8 mouse cellular contexts compared by ENCODE assay signal in the genomic region with DNA sequence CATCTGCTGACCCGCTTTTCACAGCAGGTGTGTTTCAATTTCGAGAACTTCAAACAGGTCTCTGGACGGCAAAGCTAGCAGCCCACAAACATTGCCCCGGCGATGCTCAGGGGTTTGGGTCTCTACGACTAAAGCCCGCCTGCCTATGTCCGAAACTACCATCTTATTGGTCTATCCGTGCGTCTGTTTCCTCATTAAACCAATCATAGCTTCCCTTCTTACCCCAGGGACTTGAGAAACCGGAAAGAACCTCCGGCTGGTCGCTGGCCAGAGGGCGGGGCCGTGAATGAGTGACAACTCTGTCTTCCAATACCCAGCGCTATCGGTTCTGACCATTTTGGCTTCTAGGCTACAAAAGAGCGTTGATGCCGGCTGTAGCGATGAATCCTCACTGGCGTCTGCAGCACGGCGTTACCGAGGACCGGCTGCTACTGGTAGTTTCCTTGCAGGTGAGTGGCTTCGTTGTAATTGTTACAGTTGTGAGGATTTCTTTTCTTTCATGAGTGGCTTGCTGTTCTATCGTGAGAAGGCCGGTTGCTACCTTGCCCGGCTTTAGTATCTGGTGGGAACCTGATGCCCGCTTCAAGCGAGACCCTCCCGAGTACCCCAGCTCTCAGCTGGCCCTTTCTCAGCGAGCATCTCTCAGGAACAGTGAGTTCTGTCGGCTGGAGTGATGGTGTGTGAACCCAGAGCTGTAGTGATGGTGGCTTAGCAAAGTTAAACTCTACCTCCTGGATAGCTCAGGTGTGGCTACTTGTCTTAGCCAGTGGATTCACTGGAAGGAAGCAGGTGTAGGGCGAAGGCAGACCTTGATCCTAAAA. TPM values are rescaled to one million over a fixed set of nuclear protein-coding genes. Genes with fewer than 3 reads are reported as not detected.
DNase-seq lines count a peak whose midpoint lies in the region; ATAC-seq and TF ChIP-seq lines count a peak whose summit lies in the region.

A gene (plus strand): TSS at position 234 of the 821 bp plus-strand sequence.

- peak within 1 kb of the TSS; percentile 77 for H3K9ac ChIP-seq in heart, embryonic 12.5 days
- H3K9ac ChIP-seq in kidney, postnatal 0 days (ENCODE audit: low read depth, low read length) = peak within 1 kb of the TSS; percentile 61
- peak within 1 kb of the TSS; percentile 76 for H3K9ac ChIP-seq in liver, embryonic 11.5 days (ENCODE audit: low read depth, low read length)
- peak within 1 kb of the TSS; percentile 41 for H3K9ac ChIP-seq in stomach, embryonic 14.5 days (replicated peaks; ENCODE audit: low read depth, low read length)

- no peaks in the 10 kb centered on the region for H3K9me3 ChIP-seq in heart, embryonic 12.5 days (replicated peaks)
- no peaks in the 10 kb centered on the region for H3K9me3 ChIP-seq in kidney, postnatal 0 days (replicated peaks; ENCODE audit: low read length)
- H3K9me3 ChIP-seq in liver, embryonic 11.5 days (ENCODE audit: control insufficient read depth, low read length) = no peaks in the 10 kb centered on the region
- no peaks in the 10 kb centered on the region for H3K9me3 ChIP-seq in stomach, embryonic 14.5 days (ENCODE audit: control insufficient read depth, low read depth, low read length)

- H3K4me2 ChIP-seq in heart, embryonic 12.5 days = peak within 1 kb of the TSS; percentile 84
- H3K4me2 ChIP-seq in kidney, postnatal 0 days (ENCODE audit: low read length) = peak within 1 kb of the TSS; percentile 56
- H3K4me2 ChIP-seq in liver, embryonic 11.5 days = peak within 1 kb of the TSS; percentile 88
- peak within 1 kb of the TSS; percentile 66 for H3K4me2 ChIP-seq in stomach, embryonic 14.5 days (replicated peaks; ENCODE audit: low read depth, low read length)

- DNase-seq in CD4-positive helper T cell, adult 2 months (ENCODE audit: low read depth, low spot score) = peak; percentile 98
- DNase-seq in brain, embryonic 18.5 days (ENCODE audit: low read depth, low spot score) = peak; percentile 97
- DNase-seq in kidney, postnatal 0 days (ENCODE audit: low spot score) = peak; percentile 99
- DNase-seq in liver, embryonic 11.5 days (ENCODE audit: low spot score) = peak; percentile 94
- peak; percentile 99 for DNase-seq in naive thymus-derived CD4-positive, alpha-beta T cell, adult 2 months (ENCODE audit: low read depth)

- peaks cover 35% of the 10 kb centered on the region for H3K4me1 ChIP-seq in heart, embryonic 12.5 days (replicated peaks)
- H3K4me1 ChIP-seq in kidney, postnatal 0 days (replicated peaks; ENCODE audit: insufficient read depth, low read length) = 0 out of 2 replicates have a peak, but pooled peaks cover 10% of the 10 kb centered on the region
- H3K4me1 ChIP-seq in liver, embryonic 11.5 days (replicated peaks; ENCODE audit: control insufficient read depth, insufficient read depth, low read length) = peaks cover 50% of the 10 kb centered on the region
- H3K4me1 ChIP-seq in stomach, embryonic 14.5 days (ENCODE audit: control insufficient read depth, insufficient read depth, low read length) = peaks cover 30% of the 10 kb centered on the region

- H3K27ac ChIP-seq in heart, embryonic 12.5 days (ENCODE audit: poor library complexity, severe bottlenecking) = no peak within 1 kb of the TSS; the same call in 1 of the 2 replicates
- H3K27ac ChIP-seq in kidney, postnatal 0 days = peak within 1 kb of the TSS; percentile 64; the same call in 1 of the 2 replicates
- peak within 1 kb of the TSS; percentile 78 for H3K27ac ChIP-seq in liver, embryonic 11.5 days (ENCODE audit: low read depth, low read length)
- no peak within 1 kb of the TSS for H3K27ac ChIP-seq in stomach, embryonic 14.5 days (ENCODE audit: low read length)

- under 1% methylated on average over 35 of the region's 35 CpGs for WGBS in heart, embryonic 12.5 days
- 2% methylated on average over 35 of the region's 35 CpGs for WGBS in kidney, postnatal 0 days
- WGBS in liver, embryonic 11.5 days = under 1% methylated on average over 35 of the region's 35 CpGs
- WGBS in stomach, embryonic 14.5 days = under 1% methylated on average over 35 of the region's 35 CpGs

- peak within 1 kb of the TSS; percentile 57 for H3K4me3 ChIP-seq in heart, embryonic 12.5 days
- H3K4me3 ChIP-seq in kidney, postnatal 0 days (replicated peaks; ENCODE audit: low read depth, low read length) = peak within 1 kb of the TSS; percentile 57
- peak within 1 kb of the TSS; percentile 74 for H3K4me3 ChIP-seq in liver, embryonic 11.5 days (ENCODE audit: low read depth, low read length)
- H3K4me3 ChIP-seq in stomach, embryonic 14.5 days (ENCODE audit: low read depth, low read length) = peak within 1 kb of the TSS; percentile 46

- no peak for TF ChIP-seq CTCF in kidney, postnatal 0 days (IDR thresholded peaks at IDR 0.05; ENCODE audit: low read depth)

- H3K36me3 ChIP-seq in heart, embryonic 12.5 days = no peaks in the 10 kb centered on the region
- no peaks in the 10 kb centered on the region for H3K36me3 ChIP-seq in kidney, postnatal 0 days (ENCODE audit: insufficient read depth, low read length)
- H3K36me3 ChIP-seq in liver, embryonic 11.5 days (ENCODE audit: control insufficient read depth, insufficient read depth, low read length) = no peaks in the 10 kb centered on the region
- no peaks in the 10 kb centered on the region for H3K36me3 ChIP-seq in stomach, embryonic 14.5 days (ENCODE audit: control insufficient read depth, insufficient read depth, low read length)

- no peaks in the 10 kb centered on the region for H3K27me3 ChIP-seq in heart, embryonic 12.5 days (replicated peaks)
- no peaks in the 10 kb centered on the region for H3K27me3 ChIP-seq in kidney, postnatal 0 days (ENCODE audit: insufficient read depth, low read length)
- no peaks in the 10 kb centered on the region for H3K27me3 ChIP-seq in liver, embryonic 11.5 days (replicated peaks; ENCODE audit: control insufficient read depth, insufficient read depth, low read length)
- no peaks in the 10 kb centered on the region for H3K27me3 ChIP-seq in stomach, embryonic 14.5 days (ENCODE audit: control insufficient read depth, insufficient read depth, low read length)

- ATAC-seq in erythroid progenitor cell, adult 5-6 weeks (replicated peaks; ENCODE audit: low FRiP score, poor library complexity, severe bottlenecking) = peak; percentile 85
- peak; percentile 94 for ATAC-seq in heart, embryonic 12.5 days (ENCODE audit: insufficient number of reproducible peaks, low FRiP score)
- peak; percentile 97 for ATAC-seq in kidney, postnatal 0 days (replicated peaks; ENCODE audit: low FRiP score, low read depth)
- ATAC-seq in liver, embryonic 11.5 days (replicated peaks; ENCODE audit: low FRiP score) = peak; percentile 93
- ATAC-seq in stomach, embryonic 14.5 days (ENCODE audit: insufficient number of reproducible peaks, insufficient read depth, low FRiP score, low read depth) = peak; percentile 98

RNA-seq across cellular contexts. Expression of the gene that starts here (rescaled TPM):
- total RNA-seq in erythroid progenitor cell, adult 5-6 weeks (2015; ENCODE audit: low replicate concordance) = 61.6 and 83.8 TPM in 2 replicates
- total RNA-seq in erythroid progenitor cell, adult 5-6 weeks (2017; ENCODE audit: low replicate concordance) = 139 and 182 TPM in 2 replicates
- 78.0 and 85.2 TPM in 2 replicates for polyA plus RNA-seq in heart, embryonic 12.5 days (2016; fragmentation: Nextera tagmentation; extraction: Ambion mirVana)
- polyA plus RNA-seq in kidney, postnatal 0 days (2015; fragmentation: Nextera tagmentation; extraction: Ambion mirVana) = 38.7 and 40.9 TPM in 2 replicates
- polyA plus RNA-seq in liver, embryonic 11.5 days (2014; fragmentation: Nextera tagmentation; extraction: Ambion mirVana) = 38.1 and 43.4 TPM in 2 replicates
- polyA plus RNA-seq in stomach, embryonic 14.5 days (2014; fragmentation: Nextera tagmentation; extraction: Ambion mirVana) = 33.6 and 34.4 TPM in 2 replicates

Comparison
In these comparisons a context has a peak if more than half of its experiments do, and no peak if none do; other contexts are left out.
1. H3K27ac ChIP-seq: peak in kidney, postnatal 0 days (single experiment) and liver, embryonic 11.5 days (single experiment); none in heart, embryonic 12.5 days (single experiment) and stomach, embryonic 14.5 days (single experiment).
2. Peak in every context shown above with its lines, with median percentiles within 50 percentile points of each other: DNase-seq, ATAC-seq, H3K4me2 ChIP-seq, H3K4me3 ChIP-seq and H3K9ac ChIP-seq.